Mouse (Mus musculus): ENCODE measurements around the gene Fam189a1.
A peak's percentile ranks its signal among the peaks of the same experiment; 100 is the strongest.

The Fam189a1 gene

DNA sequence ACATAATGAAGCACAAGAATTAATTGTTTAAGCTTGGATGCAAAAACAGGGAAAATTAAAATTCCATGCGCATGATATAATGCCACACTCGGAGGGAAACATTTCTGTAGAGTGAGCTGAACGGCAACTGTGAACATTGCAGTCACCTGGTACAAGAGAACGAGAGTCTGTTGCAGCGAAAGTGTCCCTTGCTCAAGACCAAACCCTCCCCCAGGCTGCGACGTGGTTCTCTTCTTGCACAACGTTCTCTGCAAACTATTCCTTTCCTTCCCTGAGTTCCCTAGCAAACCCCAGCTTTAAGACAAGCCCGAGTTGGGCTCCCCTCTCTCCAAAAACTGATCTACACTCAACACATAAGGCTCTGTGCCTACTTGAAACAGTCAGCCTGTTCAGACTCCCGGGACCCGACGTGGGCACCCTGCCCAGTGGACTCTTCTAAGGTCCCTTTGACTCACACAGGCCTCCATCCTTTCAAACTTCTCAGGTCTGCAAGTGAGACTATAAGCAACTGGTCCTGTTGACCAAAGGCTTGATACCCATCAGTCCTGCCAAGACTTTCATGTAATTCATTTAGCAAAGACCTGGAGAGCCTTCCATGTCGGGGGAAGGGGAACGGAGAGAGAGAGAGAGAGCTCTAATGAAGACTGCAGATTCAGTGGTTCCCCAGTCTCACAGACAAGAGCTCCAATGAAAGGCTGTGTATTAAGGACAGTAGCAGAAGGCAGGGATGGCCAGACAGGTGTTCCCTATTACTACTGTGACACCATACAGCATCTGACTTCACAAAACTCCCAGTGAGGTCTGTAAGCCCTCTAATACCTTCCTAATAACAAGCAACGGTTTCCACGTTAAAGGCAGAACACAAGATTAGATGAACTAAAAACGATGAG, 51.9 kb downstream of the Fam189a1 start:
- peak; percentile 33 to 42 for DNase-seq

DNA sequence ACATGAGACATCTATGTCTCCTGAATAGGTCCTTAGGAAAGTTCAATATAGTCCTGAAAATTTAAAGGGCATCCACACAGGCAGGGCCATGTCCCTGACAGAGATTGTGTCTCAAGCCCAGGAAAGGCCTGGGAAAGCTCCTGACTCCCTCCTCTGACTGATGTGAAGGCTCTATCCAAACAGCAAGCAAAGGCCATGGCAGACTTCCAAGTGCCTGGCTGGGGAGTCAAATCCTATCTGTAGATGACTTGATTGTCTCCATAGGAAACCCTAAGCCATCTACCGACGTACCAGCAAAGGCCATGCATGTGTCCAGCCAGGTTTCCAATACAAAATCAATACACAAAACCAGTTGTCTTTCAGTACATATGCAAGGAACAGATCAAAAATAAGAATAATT, 54.7 kb downstream of the Fam189a1 start:
- peak in 1 of 2 experiments; percentile 38 for DNase-seq

DNA sequence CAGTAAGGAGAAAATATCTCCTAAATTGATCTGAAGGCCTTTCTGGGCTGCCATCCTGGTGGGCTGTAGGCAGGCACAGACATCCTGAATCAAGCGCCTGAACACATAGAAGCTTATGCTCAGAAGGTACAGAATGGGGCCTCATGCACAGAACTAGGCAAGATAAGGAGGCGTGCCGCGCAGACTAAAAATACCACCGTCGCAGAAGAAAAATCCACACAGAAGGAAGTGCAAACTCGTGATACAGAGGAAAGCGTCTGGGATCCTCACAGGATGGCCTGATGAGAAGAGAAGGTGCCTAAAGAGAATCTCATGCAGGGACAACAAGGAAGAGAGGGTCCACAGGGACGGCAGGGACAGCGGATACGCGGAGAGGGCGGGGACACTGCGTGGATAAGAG, 58.7 kb downstream of the Fam189a1 start:
- no peak for DNase-seq

DNA sequence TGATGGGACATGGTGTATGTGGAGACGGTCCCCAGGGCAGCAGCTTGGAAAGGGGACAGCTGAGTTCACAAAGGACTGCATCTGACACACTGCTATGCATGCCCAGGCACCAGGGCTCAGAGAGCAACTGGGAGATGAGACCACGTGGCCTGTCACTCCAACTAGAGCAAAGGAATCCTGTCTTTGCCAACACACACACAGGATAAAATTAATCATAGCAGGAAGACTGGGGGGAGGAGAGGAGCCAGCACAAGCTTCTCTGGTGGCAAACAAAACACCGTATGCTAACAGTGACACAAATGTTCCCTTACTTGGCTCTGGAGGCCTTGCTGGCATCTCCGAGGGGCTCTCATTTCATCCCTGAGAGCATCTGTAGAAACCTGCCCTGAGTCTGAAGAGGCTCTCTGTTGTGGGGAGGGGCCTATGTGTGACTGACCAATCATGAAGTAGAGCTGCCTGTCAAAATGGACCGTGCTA, 60.7 kb downstream of the Fam189a1 start:
- DNase-seq: peak; percentile 24 to 45

DNA sequence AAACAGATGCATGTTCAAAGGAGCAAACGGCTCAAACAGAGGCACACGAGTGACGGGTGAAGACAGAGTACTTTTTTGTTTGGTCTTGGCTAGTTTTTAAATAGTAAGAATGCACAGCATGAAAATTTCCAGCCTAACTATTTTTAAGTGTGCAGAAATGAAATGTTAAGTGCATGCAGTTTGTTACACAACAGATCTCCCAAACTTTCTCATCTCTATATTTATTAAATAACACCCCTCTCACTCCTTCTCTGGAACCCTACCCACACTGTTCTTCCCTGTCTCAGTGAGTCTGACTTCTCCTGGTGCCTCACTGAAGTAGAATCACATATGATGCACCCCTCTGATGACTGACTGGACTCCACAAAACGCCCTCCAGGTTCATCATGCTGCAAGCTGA, 63.1 kb downstream of the Fam189a1 start:
- DNase-seq: no peak

DNA sequence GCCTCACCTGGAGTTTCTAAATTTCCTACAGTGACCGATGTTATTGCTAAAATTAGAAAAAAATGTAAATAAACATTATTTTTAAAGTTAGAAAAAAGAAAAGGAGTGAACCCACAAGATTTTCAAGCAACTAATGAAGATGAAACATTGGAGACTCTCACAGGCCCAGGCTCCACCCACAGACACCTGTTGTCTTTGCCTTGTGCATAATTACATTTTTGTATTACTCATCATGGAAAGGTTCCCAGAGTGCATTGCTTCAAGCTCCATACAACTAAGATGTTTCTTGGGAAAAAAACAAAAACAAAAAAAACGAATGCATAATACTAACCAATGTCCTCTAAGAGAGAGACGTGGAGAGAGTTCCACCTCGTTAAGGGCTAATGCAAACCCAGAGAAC, 64.9 kb downstream of the Fam189a1 start:
- DNase-seq: no peak

DNA sequence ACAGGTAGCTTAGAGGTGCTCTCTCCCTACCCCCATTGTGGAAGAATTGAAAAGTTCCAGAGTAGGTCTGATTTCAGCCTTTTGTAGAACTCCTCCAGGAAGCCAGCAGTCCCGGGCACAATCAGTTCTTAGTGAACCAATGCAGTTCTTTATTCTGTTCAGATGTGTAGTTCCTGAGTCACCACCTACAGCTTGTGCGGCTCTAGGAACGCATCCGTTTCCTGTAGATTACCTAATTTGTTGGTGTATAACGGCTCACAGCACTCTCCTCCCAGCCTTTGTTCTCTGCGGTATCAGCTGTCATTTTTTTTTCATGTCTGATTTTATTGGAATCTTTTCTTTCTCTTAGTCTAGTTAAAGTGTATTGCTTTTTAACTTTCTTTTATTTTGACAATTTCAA, 70.4 kb downstream of the Fam189a1 start:
- no peak for DNase-seq

DNA sequence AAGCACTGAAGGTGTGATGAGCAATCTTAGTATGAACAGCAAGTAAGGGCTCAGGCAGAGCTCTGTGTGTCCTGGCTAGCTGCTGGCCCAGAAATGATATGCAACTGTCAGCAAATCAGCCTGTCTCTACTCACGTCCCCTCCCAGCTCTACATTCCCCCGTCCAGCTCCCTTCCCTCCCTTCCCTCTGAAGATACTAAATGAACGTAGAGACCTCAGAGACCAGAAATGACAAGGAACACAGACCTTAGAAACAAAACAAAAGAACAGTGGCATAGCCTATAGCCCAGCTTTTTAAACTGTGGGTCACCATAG, 73.6 kb downstream of the Fam189a1 start:
- no peak for DNase-seq

DNA sequence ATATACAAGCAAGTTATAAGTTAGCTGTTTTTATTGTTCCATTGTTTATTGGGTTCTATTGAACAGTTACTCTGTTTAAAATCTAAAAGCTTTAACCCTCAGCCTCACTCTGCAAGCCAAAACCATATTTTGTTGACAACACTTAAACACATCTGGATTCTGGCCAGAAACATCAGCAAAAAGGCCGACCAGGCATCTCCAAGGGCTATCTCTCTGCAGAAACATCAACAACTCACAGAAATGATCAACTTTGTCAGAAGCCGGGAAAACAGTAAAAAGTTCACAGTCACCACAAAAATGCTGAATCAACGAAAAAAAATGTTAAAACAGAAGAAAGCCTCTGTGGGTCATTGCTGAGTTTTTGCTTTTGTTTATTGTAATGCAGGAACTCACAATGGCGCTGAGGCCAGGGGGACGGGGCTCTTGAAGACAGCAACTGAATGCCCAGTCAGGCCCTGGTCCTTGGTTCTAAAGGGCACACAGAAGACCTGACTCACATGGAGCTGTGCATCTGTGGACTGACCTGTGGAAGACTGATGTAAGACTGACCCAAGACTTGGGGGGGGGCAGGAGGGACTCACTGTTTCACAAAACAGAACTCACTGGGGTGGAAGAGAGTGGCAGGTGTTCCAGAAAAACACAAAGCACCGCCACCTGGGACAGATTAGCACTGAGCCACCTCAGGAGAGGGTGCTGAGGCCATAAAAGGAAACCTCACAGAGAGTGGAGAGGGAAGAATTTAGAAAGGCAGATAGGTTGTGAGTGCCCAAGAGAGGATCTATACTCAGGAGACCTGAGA, 74.2 kb downstream of the Fam189a1 start:
- DNase-seq: no peak

DNA sequence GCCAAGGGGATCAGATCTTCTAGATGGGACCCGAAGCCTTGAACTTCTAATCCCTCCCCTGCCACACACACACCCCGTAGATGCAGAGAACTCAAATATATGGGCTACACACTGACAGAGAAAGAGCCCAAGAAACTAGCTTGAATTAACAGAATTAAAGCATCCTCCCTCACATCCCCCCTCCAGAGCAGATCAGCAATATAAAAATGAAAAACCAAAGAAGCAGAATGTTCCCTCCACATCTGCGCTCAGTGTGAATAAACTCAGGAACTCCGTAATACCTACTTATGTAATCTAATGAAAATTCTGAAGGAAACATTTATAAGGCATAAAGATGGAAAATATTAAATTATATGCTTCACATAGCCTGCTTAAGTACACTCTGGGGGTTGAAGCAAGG, 80.2 kb downstream of the Fam189a1 start:
- no peak for DNase-seq

DNA sequence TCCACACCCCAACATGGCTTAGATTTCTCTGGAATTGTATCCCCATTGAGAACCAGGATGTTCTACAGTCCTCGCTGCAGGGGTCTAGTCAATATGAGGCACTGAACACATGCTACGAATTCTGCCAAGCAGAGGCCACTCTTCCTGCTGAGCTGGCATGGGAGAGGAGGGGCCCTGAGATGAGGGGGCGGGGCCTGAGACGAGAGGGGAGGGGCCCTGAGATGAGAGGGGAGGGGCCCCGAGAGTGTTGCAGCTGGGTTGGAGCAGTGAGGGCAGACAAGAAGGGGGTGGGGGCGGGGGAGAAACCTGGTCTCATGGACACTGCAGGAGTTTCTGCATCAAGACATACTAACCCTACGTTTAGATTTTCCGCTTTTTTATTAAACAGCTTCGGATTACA, 82.2 kb downstream of the Fam189a1 start:
- DNase-seq: no peak

DNA sequence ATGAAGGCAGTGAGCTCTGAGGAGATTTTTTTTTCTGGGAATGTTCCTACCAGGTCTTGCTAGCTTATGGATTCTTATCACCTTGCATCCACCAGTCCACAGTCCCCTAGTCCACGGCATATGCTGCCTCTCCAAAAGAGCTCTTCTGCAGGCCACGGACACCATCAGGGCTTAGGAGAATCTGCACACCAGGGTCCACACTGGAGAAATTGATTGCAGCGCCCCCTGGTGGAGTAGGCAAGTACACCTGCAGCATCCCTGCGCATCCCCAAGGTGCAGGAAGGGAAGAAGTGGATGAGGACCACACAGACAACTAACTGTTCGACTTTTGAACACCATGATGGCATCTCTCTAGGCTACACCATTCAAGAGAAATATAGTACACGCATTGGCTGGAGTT, 82.8 kb downstream of the Fam189a1 start:
- DNase-seq: peak; percentile 71 to 83

DNA sequence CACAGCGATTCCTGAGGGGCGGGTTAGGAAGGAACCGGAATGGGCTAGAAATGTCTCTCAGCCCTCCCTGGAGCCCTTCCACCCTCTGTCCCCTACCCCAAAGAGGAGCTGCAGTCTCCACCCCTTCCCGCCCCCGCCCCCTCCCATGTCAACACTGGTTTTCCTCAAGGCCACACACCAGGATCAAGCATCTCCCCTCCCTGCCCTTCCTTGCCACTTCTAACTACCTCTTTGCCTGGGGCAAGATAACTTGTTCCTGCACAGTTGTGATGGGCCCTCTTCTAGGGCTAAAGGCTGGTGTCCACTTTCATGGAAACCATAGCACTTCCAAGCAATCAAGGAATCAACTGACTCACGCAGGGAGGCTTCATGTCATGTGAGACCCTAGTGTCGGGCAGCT, 90.2 kb downstream of the Fam189a1 start:
- no peak for DNase-seq

DNA sequence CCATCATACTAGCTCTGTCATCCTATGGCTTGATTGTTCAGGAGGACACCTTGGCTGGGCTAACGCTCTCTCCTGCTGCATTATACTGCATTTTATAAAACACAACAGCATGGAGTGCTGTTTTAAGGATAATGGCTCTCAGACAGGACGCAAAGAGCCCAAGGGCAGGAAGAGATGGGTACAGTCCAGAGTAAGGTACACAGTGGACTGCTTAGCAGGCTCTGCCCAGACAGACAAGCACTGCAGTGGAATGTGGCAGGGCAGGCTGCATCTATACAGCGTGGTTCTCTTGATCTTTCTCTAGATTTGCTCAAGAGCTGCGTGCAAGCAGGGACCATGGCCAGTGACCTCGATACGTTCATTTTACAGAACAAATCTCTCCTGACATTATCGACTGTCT, 90.9 kb downstream of the Fam189a1 start:
- DNase-seq: no peak

DNA sequence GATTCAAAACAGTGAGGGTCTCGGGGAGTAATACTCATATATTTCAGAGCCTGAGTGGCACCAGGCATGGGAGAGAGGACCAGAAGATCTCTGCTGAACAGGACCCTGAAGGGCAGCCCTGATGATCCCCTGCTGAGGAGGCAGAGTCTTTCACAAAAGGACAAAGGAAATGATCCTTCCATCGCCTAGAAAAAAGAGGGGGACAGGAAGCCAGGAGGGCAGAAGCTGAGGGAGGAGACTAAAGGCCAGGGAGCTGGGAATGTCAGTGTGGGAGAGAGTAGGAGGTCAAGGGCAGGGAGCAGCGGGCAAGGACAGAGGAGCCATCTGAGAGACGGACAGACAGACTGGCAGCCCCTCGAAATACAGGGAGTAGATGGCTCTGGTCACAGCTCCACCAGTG, 91.7 kb downstream of the Fam189a1 start:
- no peak for DNase-seq

DNA sequence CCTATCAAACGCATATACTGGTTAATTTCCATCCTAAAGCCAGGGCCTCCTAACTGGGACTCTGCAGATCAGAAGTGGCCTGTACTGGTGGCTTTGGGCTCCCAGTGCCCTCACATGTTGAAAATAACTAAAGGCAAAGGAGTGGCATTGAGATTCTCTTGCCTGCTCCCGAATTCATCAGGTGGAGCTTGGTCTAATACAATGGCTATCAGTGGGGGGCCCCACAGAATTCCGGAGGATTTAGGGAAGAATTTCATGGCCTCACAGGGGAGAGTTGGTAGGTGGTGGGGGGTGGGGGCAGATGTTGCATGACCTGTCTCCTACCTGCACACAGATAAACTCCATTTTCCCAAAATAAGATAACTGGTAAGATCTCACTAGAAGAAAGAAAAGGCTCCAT, 92.3 kb downstream of the Fam189a1 start:
- DNase-seq: no peak

DNA sequence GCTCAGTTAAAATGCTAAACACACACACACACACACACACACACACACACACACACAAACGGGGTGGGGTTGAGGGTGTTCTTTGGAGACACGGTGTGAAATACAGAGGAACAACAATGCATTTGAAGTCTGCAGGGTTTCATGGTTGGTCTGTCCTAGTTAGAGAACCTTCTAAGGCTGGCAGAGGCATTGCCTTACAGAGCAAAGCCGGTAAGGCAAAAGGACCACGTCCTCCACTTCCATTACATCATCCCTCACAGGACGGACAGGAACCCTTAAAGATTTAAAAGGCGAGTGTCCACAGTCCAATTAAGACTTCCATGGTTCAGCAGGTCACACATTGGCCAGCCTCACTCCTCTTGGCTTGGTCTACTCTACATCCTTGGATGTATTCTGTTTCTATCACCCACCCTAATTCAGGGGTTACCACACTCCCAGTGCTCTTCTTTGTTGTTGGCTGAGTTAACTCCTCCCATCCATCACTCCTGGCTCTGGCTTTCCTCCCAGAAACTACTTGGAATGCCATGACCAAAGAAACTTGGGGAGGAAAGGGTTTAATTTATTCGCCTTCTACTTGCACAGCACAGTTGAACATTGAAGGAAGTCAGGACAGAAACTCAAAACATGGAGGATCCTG, 96.1 kb downstream of the Fam189a1 start:
- DNase-seq: no peak

DNA sequence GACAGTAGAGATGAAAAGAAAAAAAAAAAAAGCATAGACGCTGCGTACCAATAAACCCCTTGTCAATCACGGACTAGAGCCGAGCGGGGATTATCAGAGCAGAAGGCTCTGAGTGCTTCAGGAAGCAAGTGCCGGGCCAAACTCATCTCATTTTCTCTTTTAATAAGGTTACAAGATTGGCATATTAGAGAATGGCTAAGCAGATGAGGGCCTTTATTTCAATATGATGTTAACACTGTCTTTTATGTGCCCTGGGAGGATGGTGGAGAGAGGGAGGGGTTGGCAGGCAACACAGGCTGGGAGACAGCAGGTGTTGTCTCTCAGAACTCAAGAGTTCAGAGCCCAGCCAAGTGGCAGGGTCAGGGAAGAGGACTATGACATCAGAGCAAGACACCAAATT, 99.5 kb downstream of the Fam189a1 start:
- DNase-seq: no peak

DNA sequence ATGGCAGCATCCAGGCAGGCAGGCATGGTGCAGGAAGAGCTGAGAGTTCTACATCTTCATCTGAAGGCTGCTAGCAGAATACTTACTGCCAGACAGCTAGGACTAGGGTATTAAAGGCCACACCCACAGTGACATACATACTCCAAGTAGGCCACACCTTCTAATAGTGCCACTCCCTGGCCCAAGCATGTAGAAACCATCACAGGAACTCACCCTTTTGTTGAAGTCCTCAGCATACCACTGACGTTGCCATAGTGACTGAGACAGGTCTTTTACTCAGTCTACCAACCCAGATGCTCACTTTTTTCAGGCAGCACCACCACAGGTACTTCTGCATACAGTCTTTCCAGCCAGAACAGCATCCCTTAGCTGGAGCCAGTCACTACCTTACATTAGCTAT, 104.4 kb downstream of the Fam189a1 start:
- no peak for DNase-seq

DNA sequence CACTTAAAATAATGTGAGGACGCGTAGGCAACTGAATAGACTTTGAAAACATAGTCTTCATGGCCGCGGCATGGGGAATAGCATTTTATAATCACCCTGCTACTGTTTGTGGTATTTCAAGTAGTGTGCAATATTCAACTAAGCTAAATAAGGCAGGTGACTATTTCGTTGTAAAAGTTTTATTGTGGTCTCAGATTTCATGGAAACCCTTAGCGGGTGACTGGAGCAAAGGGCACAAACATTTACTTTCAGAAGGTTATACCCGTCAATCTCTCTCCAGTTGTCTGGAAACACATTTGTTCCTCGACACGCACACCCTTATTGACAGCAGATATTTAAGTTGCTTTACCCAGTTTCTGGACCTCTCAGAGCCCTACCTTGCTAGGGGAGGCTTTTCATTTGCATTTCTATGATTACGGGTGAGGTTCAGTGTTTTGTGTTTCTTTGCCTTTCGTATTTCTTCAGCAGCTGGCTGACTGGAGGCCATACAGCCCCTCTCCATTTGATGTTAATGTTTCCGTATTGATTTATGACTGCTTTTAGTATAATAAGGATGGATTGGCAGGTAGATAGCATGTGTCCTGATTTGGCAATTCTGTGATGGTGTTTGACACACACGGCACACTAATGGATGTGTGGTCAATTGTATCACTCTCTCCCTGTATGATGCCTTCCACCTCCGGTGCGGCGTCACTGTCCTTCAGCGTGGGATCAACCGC, 107.0 kb downstream of the Fam189a1 start:
- no peak for DNase-seq

DNA sequence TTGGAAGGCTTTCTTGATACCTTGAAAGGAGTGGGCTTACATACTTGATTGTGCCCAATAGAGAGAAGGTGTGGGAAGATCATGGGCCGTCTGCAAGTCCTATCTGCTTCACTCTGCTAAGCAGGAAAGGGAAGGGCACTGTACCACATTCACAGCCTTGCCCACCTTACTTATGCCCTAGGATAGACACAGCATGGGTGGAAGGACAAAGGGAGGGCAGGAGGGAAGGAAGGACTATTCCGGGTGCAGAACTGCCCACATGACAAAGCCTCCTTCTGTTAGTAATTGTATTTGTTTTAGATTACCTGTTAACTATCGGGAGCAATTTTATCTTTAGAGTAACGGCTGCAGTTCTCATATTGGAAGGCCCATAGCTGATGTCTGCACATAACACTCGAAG, 108.7 kb downstream of the Fam189a1 start:
- no peak for DNase-seq

DNA sequence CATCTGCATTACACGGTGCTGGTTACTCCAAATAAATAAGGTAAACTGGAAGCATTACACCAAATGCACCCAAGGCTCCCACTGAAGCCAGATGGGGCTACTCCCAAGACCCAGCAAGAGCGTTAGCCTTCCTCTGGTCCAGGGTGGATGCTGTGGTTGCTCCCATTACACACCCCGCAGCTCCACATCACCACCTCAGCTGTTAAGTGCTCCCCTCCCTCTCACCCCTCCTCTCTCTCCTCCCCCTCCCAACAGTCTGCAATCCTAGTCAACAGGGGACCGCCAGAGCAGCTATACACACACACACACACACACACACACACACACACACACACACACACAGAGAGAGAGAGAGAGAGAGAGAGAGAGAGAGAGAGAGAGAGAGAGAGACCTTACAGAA, 109.7 kb downstream of the Fam189a1 start:
- no peak for DNase-seq

DNA sequence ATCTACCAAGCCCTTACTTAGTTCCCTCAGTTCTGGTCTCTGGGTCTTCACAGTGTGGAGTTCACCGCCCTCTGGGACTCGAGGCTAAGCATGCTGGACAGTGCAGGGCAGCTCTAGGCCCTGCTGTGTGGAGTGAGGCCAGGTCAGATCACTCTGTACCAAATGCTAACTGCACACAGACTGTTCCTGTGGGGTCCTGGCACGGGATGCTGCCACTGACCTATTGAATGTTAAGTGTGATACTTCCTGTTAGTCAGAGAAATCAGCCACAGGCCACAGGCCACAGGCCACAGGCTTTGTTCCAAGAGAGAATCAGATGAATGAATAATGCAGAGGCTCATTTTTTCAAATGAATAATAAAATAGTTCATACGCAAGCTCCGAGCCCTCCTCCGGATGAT, 112.1 kb downstream of the Fam189a1 start:
- DNase-seq: peak; percentile 72 to 85

Measured in cerebellum, postnatal 25 days (tissue).